27 mouse cellular contexts compared by ENCODE assay signal in genomic region chr13:19150438-19151301, GRCm38 (mm10).
DNase-seq lines count a peak whose midpoint lies in the region; ATAC-seq and TF ChIP-seq lines count a peak whose summit lies in the region.
"Had no signal": no experiment of that assay in that cellular context is flagged by ENCODE, and none has a peak within 500 bp of the region (broad histone marks: within the 10 kb centered on the region; RNA-seq: fewer than 3 reads in every experiment).

No protein-coding gene starts in this region.

- H3K27ac ChIP-seq in kidney, postnatal 0 days = no peak overlapping the region
- H3K27ac ChIP-seq in liver, embryonic 11.5 days (ENCODE audit: low read depth, low read length) = no peak overlapping the region
- peak overlapping the region; percentile 16; the same call in 1 of the 2 replicates for H3K27ac ChIP-seq in liver, postnatal 0 days (ENCODE audit: low read depth)
- no peak overlapping the region for H3K27ac ChIP-seq in midbrain, embryonic 13.5 days
- H3K27ac ChIP-seq in forebrain, embryonic 12.5 days = no peak overlapping the region
- H3K27ac ChIP-seq: embryonic facial prominence, embryonic 15.5 days; forebrain, embryonic 10.5 days; hindbrain, embryonic 10.5 days; intestine, embryonic 15.5 days; layer of hippocampus, adult 2 months; limb, embryonic 13.5 days; lung, embryonic 15.5 days; midbrain, embryonic 10.5 days; stomach, postnatal 0 days had no signal

- H3K4me2 ChIP-seq in kidney, postnatal 0 days (ENCODE audit: low read length) = no peak overlapping the region
- no peak overlapping the region for H3K4me2 ChIP-seq in liver, embryonic 11.5 days
- no peak overlapping the region for H3K4me2 ChIP-seq in liver, postnatal 0 days (ENCODE audit: low read depth, low read length)
- no peak overlapping the region for H3K4me2 ChIP-seq in midbrain, embryonic 13.5 days (replicated peaks)
- no peak overlapping the region for H3K4me2 ChIP-seq in forebrain, embryonic 12.5 days
- H3K4me2 ChIP-seq: embryonic facial prominence, embryonic 15.5 days; heart, embryonic 12.5 days; intestine, embryonic 15.5 days; limb, embryonic 13.5 days; lung, embryonic 15.5 days had no signal

- no peaks in the 10 kb centered on the region for H3K27me3 ChIP-seq in kidney, postnatal 0 days (ENCODE audit: insufficient read depth, low read length)
- H3K27me3 ChIP-seq in liver, embryonic 11.5 days (replicated peaks; ENCODE audit: control insufficient read depth, insufficient read depth, low read length) = no peaks in the 10 kb centered on the region
- no peaks in the 10 kb centered on the region for H3K27me3 ChIP-seq in liver, postnatal 0 days (ENCODE audit: insufficient read depth, low read length)
- no peaks in the 10 kb centered on the region for H3K27me3 ChIP-seq in midbrain, embryonic 13.5 days
- H3K27me3 ChIP-seq in forebrain, embryonic 12.5 days = no peaks in the 10 kb centered on the region
- H3K27me3 ChIP-seq: embryonic facial prominence, embryonic 15.5 days; heart, embryonic 12.5 days; intestine, embryonic 15.5 days; limb, embryonic 13.5 days; lung, embryonic 15.5 days had no signal

- no peaks in the 10 kb centered on the region for H3K9me3 ChIP-seq in kidney, postnatal 0 days (replicated peaks; ENCODE audit: low read length)
- H3K9me3 ChIP-seq in liver, embryonic 11.5 days (ENCODE audit: control insufficient read depth, low read length) = no peaks in the 10 kb centered on the region
- no peaks in the 10 kb centered on the region for H3K9me3 ChIP-seq in liver, postnatal 0 days (ENCODE audit: low read length)
- H3K9me3 ChIP-seq in midbrain, embryonic 13.5 days = no peaks in the 10 kb centered on the region
- H3K9me3 ChIP-seq in forebrain, embryonic 12.5 days = no peaks in the 10 kb centered on the region
- H3K9me3 ChIP-seq: embryonic facial prominence, embryonic 15.5 days; forebrain, embryonic 10.5 days; heart, embryonic 12.5 days; hindbrain, embryonic 10.5 days; intestine, embryonic 15.5 days; limb, embryonic 13.5 days; lung, embryonic 15.5 days; midbrain, embryonic 10.5 days had no signal

- no peaks in the 10 kb centered on the region for H3K4me1 ChIP-seq in kidney, postnatal 0 days (replicated peaks; ENCODE audit: insufficient read depth, low read length)
- no peaks in the 10 kb centered on the region; the same call in 1 of the 2 replicates for H3K4me1 ChIP-seq in liver, embryonic 11.5 days (replicated peaks; ENCODE audit: control insufficient read depth, insufficient read depth, low read length)
- H3K4me1 ChIP-seq in liver, postnatal 0 days (ENCODE audit: insufficient read depth) = no peaks in the 10 kb centered on the region
- H3K4me1 ChIP-seq in midbrain, embryonic 13.5 days (replicated peaks) = no peaks in the 10 kb centered on the region
- H3K4me1 ChIP-seq in forebrain, embryonic 12.5 days = no peaks in the 10 kb centered on the region
- H3K4me1 ChIP-seq: embryonic facial prominence, embryonic 15.5 days; forebrain, embryonic 10.5 days; heart, embryonic 12.5 days; hindbrain, embryonic 10.5 days; intestine, embryonic 15.5 days; limb, embryonic 13.5 days; lung, embryonic 15.5 days; midbrain, embryonic 10.5 days had no signal

- H3K9ac ChIP-seq in kidney, postnatal 0 days (ENCODE audit: low read depth, low read length) = no peak overlapping the region
- no peak overlapping the region for H3K9ac ChIP-seq in liver, embryonic 11.5 days (ENCODE audit: low read depth, low read length)
- no peak overlapping the region for H3K9ac ChIP-seq in liver, postnatal 0 days (replicated peaks)
- H3K9ac ChIP-seq in midbrain, embryonic 13.5 days (replicated peaks) = no peak overlapping the region
- H3K9ac ChIP-seq in forebrain, embryonic 12.5 days = no peak overlapping the region
- H3K9ac ChIP-seq: embryonic facial prominence, embryonic 15.5 days; forebrain, postnatal 0 days; heart, embryonic 12.5 days; intestine, embryonic 15.5 days; limb, embryonic 13.5 days; lung, embryonic 15.5 days had no signal

- no peaks in the 10 kb centered on the region for H3K36me3 ChIP-seq in kidney, postnatal 0 days (ENCODE audit: insufficient read depth, low read length)
- H3K36me3 ChIP-seq in liver, embryonic 11.5 days (ENCODE audit: control insufficient read depth, insufficient read depth, low read length) = no peaks in the 10 kb centered on the region
- H3K36me3 ChIP-seq in liver, postnatal 0 days (replicated peaks; ENCODE audit: insufficient read depth, low read length) = no peaks in the 10 kb centered on the region
- H3K36me3 ChIP-seq in midbrain, embryonic 13.5 days = peaks cover 13% of the 10 kb centered on the region
- no peaks in the 10 kb centered on the region for H3K36me3 ChIP-seq in forebrain, embryonic 12.5 days (replicated peaks)
- H3K36me3 ChIP-seq: embryonic facial prominence, embryonic 15.5 days; forebrain, embryonic 10.5 days; heart, embryonic 12.5 days; hindbrain, embryonic 10.5 days; intestine, embryonic 15.5 days; limb, embryonic 13.5 days; lung, embryonic 15.5 days; midbrain, embryonic 10.5 days had no signal

- TF ChIP-seq EP300 in liver, postnatal 0 days (IDR thresholded peaks at IDR 0.05; ENCODE audit: low read depth) = peak; percentile 48; the same call in 1 of the 2 replicates

- WGBS in kidney, postnatal 0 days = 80% methylated on average over 12 of the region's 12 CpGs
- WGBS in liver, embryonic 11.5 days = 69% methylated on average over 12 of the region's 12 CpGs
- 64% methylated on average over 12 of the region's 12 CpGs for WGBS in liver, postnatal 0 days (ENCODE audit: insufficient replicate concordance)
- WGBS in midbrain, embryonic 13.5 days = 90% methylated on average over 12 of the region's 12 CpGs
- WGBS in forebrain, embryonic 12.5 days = 92% methylated on average over 12 of the region's 12 CpGs

- no peak overlapping the region for H3K4me3 ChIP-seq in kidney, postnatal 0 days (replicated peaks; ENCODE audit: low read depth, low read length)
- no peak overlapping the region for H3K4me3 ChIP-seq in liver, embryonic 11.5 days (ENCODE audit: low read depth, low read length)
- H3K4me3 ChIP-seq in liver, postnatal 0 days (ENCODE audit: low read depth, low read length) = no peak overlapping the region
- H3K4me3 ChIP-seq in midbrain, embryonic 13.5 days (replicated peaks) = no peak overlapping the region
- no peak overlapping the region for H3K4me3 ChIP-seq in forebrain, embryonic 12.5 days (replicated peaks)
- H3K4me3 ChIP-seq: embryonic facial prominence, embryonic 15.5 days; forebrain, embryonic 10.5 days; heart, embryonic 12.5 days; hindbrain, embryonic 10.5 days; intestine, embryonic 15.5 days; layer of hippocampus, adult 2 months; limb, embryonic 13.5 days; lung, embryonic 15.5 days; midbrain, embryonic 10.5 days had no signal

- ATAC-seq in kidney, postnatal 0 days (replicated peaks; ENCODE audit: low FRiP score, low read depth) = no peak
- peak; percentile 77 for ATAC-seq in liver, embryonic 11.5 days (replicated peaks; ENCODE audit: low FRiP score)
- peak; percentile 86 for ATAC-seq in liver, postnatal 0 days
- no peak for ATAC-seq in midbrain, embryonic 13.5 days
- no peak for ATAC-seq in forebrain, embryonic 12.5 days (ENCODE audit: low FRiP score)
- ATAC-seq: activated CD4-positive, CD25-positive, alpha-beta regulatory T cell, adult 4 months; hindbrain, embryonic 16.5 days; intestine, embryonic 15.5 days had no signal

- TF ChIP-seq CTCF in kidney, postnatal 0 days (IDR thresholded peaks at IDR 0.05; ENCODE audit: low read depth) = no peak
- TF ChIP-seq CTCF in liver, postnatal 0 days (IDR thresholded peaks at IDR 0.05; ENCODE audit: low read depth) = no peak

- DNase-seq in kidney, postnatal 0 days (ENCODE audit: low spot score) = peak; percentile 65
- no peak for DNase-seq in kidney, postnatal 14 days
- DNase-seq in brain, adult 2 months (ENCODE audit: low read depth, low spot score) = peak; percentile 46
- DNase-seq in liver, embryonic 11.5 days (ENCODE audit: low spot score) = no peak
- no peak for DNase-seq in liver, postnatal 0 days
- DNase-seq in kidney, adult 11 months = no peak
- DNase-seq: adrenal gland, adult 8-10 months; cerebellum, adult 2 months; cerebellum, postnatal 25 days; forebrain, postnatal 0 days; heart, postnatal 10 days; lung, postnatal 4 days; thymus, adult 2 months had no signal

Comparison
In these comparisons a context has a peak if more than half of its experiments do, and no peak if none do; other contexts are left out.
1. DNase-seq: peak in kidney, postnatal 0 days (single experiment) and brain, adult 2 months (single experiment); none in kidney, postnatal 14 days (single experiment), liver, embryonic 11.5 days (single experiment), liver, postnatal 0 days (single experiment) and kidney, adult 11 months (single experiment).
2. ATAC-seq: peak in liver, embryonic 11.5 days (single experiment) and liver, postnatal 0 days (single experiment); none in kidney, postnatal 0 days (single experiment), midbrain, embryonic 13.5 days (single experiment) and forebrain, embryonic 12.5 days (single experiment).